Mouse (Mus musculus): ENCODE data around the gene Ccdc28b. TPM values are rescaled to one million over a fixed set of nuclear protein-coding genes. Genes with fewer than 3 reads are reported as not detected.
A peak's percentile ranks its signal among the peaks of the same experiment; 100 is the strongest.

Ccdc28b gene
- polyA plus RNA-seq, 1 experiment from 2014 or later = 55.0 TPM

DNA sequence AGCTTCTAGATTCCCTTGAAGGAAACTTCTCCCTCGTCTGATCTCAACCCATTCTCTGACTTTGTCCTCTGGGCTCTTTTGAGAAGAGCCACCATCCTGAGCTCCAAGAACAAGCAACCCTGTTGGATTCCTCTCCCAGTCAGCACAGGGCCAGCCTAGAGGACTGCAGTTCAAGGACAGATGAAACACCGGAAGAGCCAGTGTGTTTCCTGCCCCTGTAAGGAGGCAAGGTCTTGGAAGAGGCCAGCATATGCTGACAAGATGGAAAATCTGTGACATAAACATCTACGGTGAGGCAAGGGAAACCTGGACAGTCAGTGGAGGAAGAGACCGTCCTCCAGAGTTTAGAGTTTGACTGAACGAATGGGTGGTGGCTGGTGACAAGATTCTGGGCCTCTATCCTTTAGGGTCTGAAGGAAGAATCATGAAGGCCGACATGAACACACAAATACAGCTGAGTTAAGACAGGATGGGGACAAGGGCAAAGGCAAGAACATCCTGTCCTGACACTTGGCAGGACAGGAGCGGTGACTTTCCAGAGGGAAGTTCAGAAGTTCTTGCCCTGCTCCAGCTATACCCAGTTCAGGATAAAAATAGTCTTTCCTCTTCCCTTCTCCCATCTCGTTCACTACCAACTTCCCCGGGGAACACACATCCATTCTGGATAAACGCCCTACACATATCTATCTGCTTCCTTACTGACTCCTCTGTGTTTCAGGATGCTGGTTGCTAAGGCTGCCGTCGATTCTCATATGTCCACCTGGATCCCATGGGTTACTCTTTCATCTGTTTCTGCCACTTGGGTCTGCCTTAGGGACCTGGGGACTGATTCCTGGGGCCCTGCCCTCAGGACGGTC, 51.3 kb downstream of the Ccdc28b start:
- H3K27me3 ChIP-seq (ENCODE audit: control insufficient read depth, insufficient read depth, low read length) = no peaks in the 10 kb centered on the region
- 64% methylated on average over 13 of the region's 13 CpGs for WGBS
- H3K4me1 ChIP-seq (ENCODE audit: control insufficient read depth, insufficient read depth, low read length) = peaks cover 9% of the 10 kb centered on the region
- H3K9ac ChIP-seq (ENCODE audit: low read length) = no peak overlapping the region
- peak overlapping the region; percentile 7; the same call in 1 of the 2 replicates for H3K4me2 ChIP-seq (ENCODE audit: low read depth, low read length)
- no peak overlapping the region for H3K4me3 ChIP-seq (ENCODE audit: low read length)
- peak overlapping the region; percentile 2 for H3K27ac ChIP-seq (ENCODE audit: low read length)
- H3K36me3 ChIP-seq (ENCODE audit: control insufficient read depth, insufficient read depth) = no peaks in the 10 kb centered on the region
- ATAC-seq (replicated peaks; ENCODE audit: extremely low read depth, insufficient read depth, low FRiP score) = no peak
- no peaks in the 10 kb centered on the region for H3K9me3 ChIP-seq (replicated peaks; ENCODE audit: control insufficient read depth, low read length)

DNA sequence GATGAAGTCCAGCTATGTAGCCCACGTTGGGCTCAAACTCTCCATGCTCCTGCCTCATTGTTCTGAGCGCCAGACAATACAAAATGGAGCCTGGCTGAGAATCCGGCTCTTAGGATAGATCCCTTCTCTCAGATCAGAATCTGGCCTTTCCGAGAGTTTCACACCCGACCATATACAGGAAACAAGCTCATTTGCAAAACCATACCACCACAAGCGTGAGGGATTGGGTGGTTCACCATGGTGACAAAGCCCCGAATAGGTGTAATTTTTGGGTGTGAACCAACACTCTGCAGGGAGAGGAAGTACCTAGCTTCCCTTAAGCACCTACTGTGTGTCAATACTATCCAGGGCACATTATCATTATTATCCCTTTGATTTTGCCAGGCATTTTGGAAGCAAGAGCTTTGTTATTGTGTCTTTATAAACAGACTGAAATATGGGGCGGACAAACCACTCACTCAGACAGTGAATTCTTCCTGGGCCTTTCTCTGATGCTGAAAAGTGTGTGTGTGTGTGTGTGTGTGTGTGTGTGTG, 52.1 kb downstream of the Ccdc28b start:
- Histone ChIP-seq H3K4me2 (ENCODE audit: low read depth, low read length) (no peak overlapping the region), H3K36me3 (ENCODE audit: control insufficient read depth, insufficient read depth) (no peaks in the 10 kb centered on the region), H3K4me3 (ENCODE audit: low read length) (no peak overlapping the region), H3K9me3 (replicated peaks; ENCODE audit: control insufficient read depth, low read length) (no peaks in the 10 kb centered on the region), H3K4me1 (ENCODE audit: control insufficient read depth, insufficient read depth, low read length) (peaks cover 9% of the 10 kb centered on the region), H3K9ac (ENCODE audit: low read length) (no peak overlapping the region), H3K27ac (ENCODE audit: low read length) (no peak overlapping the region), H3K27me3 (ENCODE audit: control insufficient read depth, insufficient read depth, low read length) (no peaks in the 10 kb centered on the region)
- 71% methylated on average over 8 of the region's 8 CpGs for WGBS
- ATAC-seq (replicated peaks; ENCODE audit: extremely low read depth, insufficient read depth, low FRiP score) = no peak

DNA sequence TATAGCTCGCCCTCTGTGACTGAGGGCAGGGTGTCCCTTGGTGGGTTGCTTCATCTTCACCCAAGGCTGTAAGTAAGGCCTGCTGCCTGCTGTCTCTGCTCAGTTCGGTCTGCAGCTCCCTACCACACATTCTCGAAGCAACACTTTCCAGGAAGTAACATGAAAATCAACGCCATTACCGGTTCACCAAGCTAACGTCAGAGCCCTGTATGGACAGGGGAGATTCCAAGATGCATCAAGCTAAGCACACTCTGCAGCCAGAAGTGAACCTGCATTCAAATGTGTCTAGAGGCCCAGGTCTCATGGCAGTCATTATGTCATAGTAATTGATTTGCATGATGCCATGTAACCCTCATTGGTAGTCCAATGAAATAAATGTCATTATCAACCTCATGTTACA, 53.7 kb downstream of the Ccdc28b start:
- WGBS = 80% methylated on average over 6 of the region's 6 CpGs
- no peaks in the 10 kb centered on the region for H3K36me3 ChIP-seq (ENCODE audit: control insufficient read depth, insufficient read depth)
- no peak overlapping the region for H3K27ac ChIP-seq (ENCODE audit: low read length)
- H3K9me3 ChIP-seq (replicated peaks; ENCODE audit: control insufficient read depth, low read length) = no peaks in the 10 kb centered on the region
- H3K4me1 ChIP-seq (ENCODE audit: control insufficient read depth, insufficient read depth, low read length) = peaks cover 4% of the 10 kb centered on the region
- H3K27me3 ChIP-seq (ENCODE audit: control insufficient read depth, insufficient read depth, low read length) = no peaks in the 10 kb centered on the region
- H3K9ac ChIP-seq (ENCODE audit: low read length) = no peak overlapping the region
- no peak overlapping the region for H3K4me3 ChIP-seq (ENCODE audit: low read length)
- no peak overlapping the region for H3K4me2 ChIP-seq (ENCODE audit: low read depth, low read length)
- ATAC-seq (replicated peaks; ENCODE audit: extremely low read depth, insufficient read depth, low FRiP score) = no peak

Other genes with a start within 250 kb of the Ccdc28b start
- gene Zbtb8a, start 245.8 kb downstream of the Ccdc28b start, polyA plus RNA-seq (2015; fragmentation: Nextera tagmentation; extraction: Ambion mirVana) = 10.1 and 11.3 TPM in 2 replicates
- gene Zbtb8b, start 183.1 kb downstream of the Ccdc28b start, polyA plus RNA-seq (2015; fragmentation: Nextera tagmentation; extraction: Ambion mirVana) = 6.3 and 7.2 TPM in 2 replicates
- 25.0 and 26.2 TPM in 2 replicates for gene Bsdc1, start 162.4 kb downstream of the Ccdc28b start, polyA plus RNA-seq (2015; fragmentation: Nextera tagmentation; extraction: Ambion mirVana)
- not detected in 2 replicates for gene Tssk3, start 132.9 kb downstream of the Ccdc28b start, polyA plus RNA-seq (2015; fragmentation: Nextera tagmentation; extraction: Ambion mirVana)
- not detected in 2 replicates for gene Fam229a, start 132.8 kb downstream of the Ccdc28b start, polyA plus RNA-seq (2015; fragmentation: Nextera tagmentation; extraction: Ambion mirVana)
- 262 and 287 TPM in 2 replicates for gene Marcksl1, start 110.4 kb downstream of the Ccdc28b start, polyA plus RNA-seq (2015; fragmentation: Nextera tagmentation; extraction: Ambion mirVana)
- 123 and 139 TPM in 2 replicates for gene Hdac1, start 81.2 kb downstream of the Ccdc28b start, polyA plus RNA-seq (2015; fragmentation: Nextera tagmentation; extraction: Ambion mirVana)
- gene Lck, start 50.3 kb downstream of the Ccdc28b start, polyA plus RNA-seq (2015; fragmentation: Nextera tagmentation; extraction: Ambion mirVana) = 45.9 and 121 TPM in 2 replicates
- 5.1 and 5.7 TPM in 2 replicates for gene Fam167b, start 45.4 kb downstream of the Ccdc28b start, polyA plus RNA-seq (2015; fragmentation: Nextera tagmentation; extraction: Ambion mirVana)
- gene Eif3i, start 23.3 kb downstream of the Ccdc28b start, polyA plus RNA-seq (2015; fragmentation: Nextera tagmentation; extraction: Ambion mirVana) = 178 and 180 TPM in 2 replicates
- gene Tmem234, start 23.3 kb downstream of the Ccdc28b start, polyA plus RNA-seq (2015; fragmentation: Nextera tagmentation; extraction: Ambion mirVana) = 148 and 152 TPM in 2 replicates
- 1.8 and 2.7 TPM in 2 replicates for gene Dcdc2b, start 9.7 kb downstream of the Ccdc28b start, polyA plus RNA-seq (2015; fragmentation: Nextera tagmentation; extraction: Ambion mirVana)
- 22.7 and 22.9 TPM in 2 replicates for gene Iqcc, start 4.8 kb downstream of the Ccdc28b start, polyA plus RNA-seq (2015; fragmentation: Nextera tagmentation; extraction: Ambion mirVana)
- gene Txlna, start 17.1 kb upstream of the Ccdc28b start, polyA plus RNA-seq (2015; fragmentation: Nextera tagmentation; extraction: Ambion mirVana) = 47.0 and 48.9 TPM in 2 replicates
- 16.1 and 18.0 TPM in 2 replicates for gene Kpna6, start 48.8 kb upstream of the Ccdc28b start, polyA plus RNA-seq (2015; fragmentation: Nextera tagmentation; extraction: Ambion mirVana)
- 6.2 and 6.6 TPM in 2 replicates for gene Tmem39b, start 72.9 kb upstream of the Ccdc28b start, polyA plus RNA-seq (2015; fragmentation: Nextera tagmentation; extraction: Ambion mirVana)
- 63.4 and 65.8 TPM in 2 replicates for gene Khdrbs1, start 118.4 kb upstream of the Ccdc28b start, polyA plus RNA-seq (2015; fragmentation: Nextera tagmentation; extraction: Ambion mirVana)
- 352 and 364 TPM in 2 replicates for gene Ptp4a2, start 187.3 kb upstream of the Ccdc28b start, polyA plus RNA-seq (2015; fragmentation: Nextera tagmentation; extraction: Ambion mirVana)